Mouse (Mus musculus) heart, embryonic 10.5 days (tissue): ENCODE data around the gene Plppr3. TPM values are rescaled to one million over a fixed set of nuclear protein-coding genes. Genes with fewer than 3 reads are reported as not detected.

Source experiments
- DNase-seq: peaks from one replicate; pipeline ENCODE4 v3.0.0-alpha.2; 2017; ENCODE audit warnings: low spot score
- H3K27ac ChIP-seq: fragments of 300-500 bp; sonication (generic); 2 replicates; pipeline ENCODE4 v1.5.1; 2016; ENCODE audit warnings: mild to moderate bottlenecking
- H3K27me3 ChIP-seq: fragments of 300-500 bp; sonication (generic); 2 replicates; pipeline ENCODE4 v1.6.1; 2016; ENCODE audit warnings: mild to moderate bottlenecking; ENCODE audit not compliant: poor library complexity, insufficient read depth, severe bottlenecking
- H3K36me3 ChIP-seq: fragments of 300-500 bp; sonication (generic); 2 replicates; pipeline ENCODE4 v1.6.1; 2016; ENCODE audit warnings: mild to moderate bottlenecking, moderate library complexity
- H3K4me1 ChIP-seq: fragments of 300-500 bp; sonication (generic); 2 replicates; pipeline ENCODE4 v1.6.1; 2016; ENCODE audit warnings: mild to moderate bottlenecking
- H3K4me3 ChIP-seq: fragments of 300-500 bp; sonication (generic); 2 replicates; pipeline ENCODE4 v1.5.1; 2016; ENCODE audit warnings: mild to moderate bottlenecking, moderate library complexity
- H3K9me3 ChIP-seq: fragments of 300-500 bp; sonication (generic); 2 replicates; pipeline ENCODE4 v1.6.1; 2016; ENCODE audit warnings: mild to moderate bottlenecking, moderate library complexity
- WGBS: fragments of 180-500 bp; shearing (Covaris S2); methylation state at CpG from one replicate; pipeline ENCODE4 v1.1.7; 2016; 5-methylcytosine and 5-hydroxymethylcytosine counted together
- polyA plus RNA-seq: library from polyadenylated mRNA; unstranded; fragments of >200 nt; fragmentation: Nextera tagmentation; extraction: Ambion mirVana; gene quantifications from 2 replicates; pipeline ENCODE4 v1.2.1, GENCODE M21; 2016

The Plppr3 gene
- polyA plus RNA-seq, 1 experiment from 2014 or later = 36.9 TPM

- no peak for DNase-seq
- Histone ChIP-seq H3K36me3 (peaks cover 96% of the 10 kb centered on the region), H3K27me3 (no peaks in the 10 kb centered on the region), H3K4me3 (peak overlapping the region; percentile 10; the same call in 1 of the 2 replicates), H3K9me3 (no peaks in the 10 kb centered on the region), H3K4me1 (peaks cover 60% of the 10 kb centered on the region), H3K27ac (no peak overlapping the region)
- 92% methylated on average over 26 of the region's 26 CpGs for WGBS
These were observed 14.1 kb downstream of the Plppr3 start for GRCm38 (mm10) chr10:79860079-79860911.

DNA sequence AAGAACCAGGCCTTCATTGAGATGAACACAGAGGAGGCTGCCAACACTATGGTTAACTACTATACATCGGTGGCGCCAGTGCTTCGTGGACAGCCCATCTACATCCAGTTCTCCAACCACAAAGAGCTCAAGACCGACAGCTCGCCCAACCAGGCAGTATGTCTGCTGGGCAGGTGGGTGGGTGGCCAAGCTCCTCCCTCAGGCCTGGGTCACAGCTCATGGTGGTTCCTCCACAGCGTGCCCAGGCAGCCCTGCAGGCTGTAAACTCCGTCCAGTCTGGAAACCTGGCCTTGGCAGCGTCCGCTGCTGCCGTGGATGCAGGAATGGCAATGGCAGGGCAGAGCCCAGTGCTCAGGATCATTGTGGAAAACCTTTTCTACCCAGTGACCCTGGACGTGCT lies 15.3 kb downstream of the Plppr3 start:
- no peaks in the 10 kb centered on the region for H3K9me3 ChIP-seq
- H3K27me3 ChIP-seq = no peaks in the 10 kb centered on the region
- DNase-seq = no peak
- H3K27ac ChIP-seq = no peak overlapping the region
- no peak overlapping the region for H3K4me3 ChIP-seq
- peaks cover 84% of the 10 kb centered on the region for H3K36me3 ChIP-seq
- 89% methylated on average over 11 of the region's 11 CpGs for WGBS
- H3K4me1 ChIP-seq = peaks cover 53% of the 10 kb centered on the region

DNA sequence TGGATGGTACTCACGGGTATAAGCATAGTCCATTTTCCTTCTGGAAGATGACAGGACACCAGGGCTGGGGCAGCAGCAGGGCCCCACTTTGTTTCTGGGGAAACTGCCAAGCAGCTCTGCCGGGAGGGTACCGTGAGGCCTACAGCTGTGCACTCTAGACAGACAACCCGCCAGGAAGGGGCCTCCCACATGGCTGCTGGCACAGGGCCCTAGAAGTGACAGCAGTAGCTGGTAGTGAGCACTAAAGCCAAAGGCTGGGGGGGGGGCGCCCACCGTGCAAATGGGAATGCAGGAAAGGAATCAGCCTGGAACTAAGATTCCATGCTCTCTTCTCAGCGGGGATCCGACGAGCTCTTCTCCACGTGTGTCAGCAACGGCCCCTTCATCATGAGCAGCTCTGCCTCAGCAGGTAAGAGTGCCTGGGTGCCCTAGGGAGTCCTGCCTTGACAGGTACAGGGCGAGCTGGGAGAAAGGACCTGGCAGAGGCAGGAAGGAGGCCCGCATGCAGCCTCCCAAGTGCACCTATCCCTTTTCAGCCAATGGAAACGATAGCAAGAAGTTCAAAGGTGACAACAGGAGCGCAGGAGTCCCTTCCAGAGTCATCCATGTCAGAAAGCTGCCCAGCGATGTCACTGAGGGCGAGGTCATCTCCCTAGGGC lies 15.9 kb downstream of the Plppr3 start:
- no peak for DNase-seq
- Histone ChIP-seq H3K4me1 (peaks cover 57% of the 10 kb centered on the region), H3K36me3 (peaks cover 80% of the 10 kb centered on the region), H3K9me3 (no peaks in the 10 kb centered on the region), H3K27ac (no peak overlapping the region), H3K27me3 (no peaks in the 10 kb centered on the region), H3K4me3 (peak overlapping the region; percentile 98)
- 69% methylated on average over 17 of the region's 17 CpGs for WGBS

DNA sequence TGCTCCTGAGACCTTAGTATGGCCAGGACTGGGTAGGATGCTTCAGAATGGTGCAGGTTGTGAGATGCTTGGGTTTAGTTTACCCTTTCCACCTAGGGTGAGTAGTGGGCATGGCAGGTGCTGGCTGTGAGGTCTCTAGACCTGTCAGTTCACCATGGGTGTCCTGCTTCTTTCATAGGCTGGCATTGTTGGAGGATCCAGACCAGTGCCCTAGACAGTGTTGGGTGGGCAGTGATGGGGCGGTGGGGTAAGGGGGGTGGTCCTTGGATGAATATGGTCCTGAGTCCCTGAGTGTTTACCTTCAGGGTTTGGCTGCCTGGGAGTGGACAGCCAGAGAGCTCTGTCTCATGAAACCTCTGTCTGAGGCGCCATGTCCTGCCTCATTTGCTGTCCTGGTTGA lies 16.5 kb downstream of the Plppr3 start:
- Histone ChIP-seq H3K27ac (peak overlapping the region; percentile 23), H3K36me3 (peaks cover 73% of the 10 kb centered on the region)
- 88% methylated on average over 2 of the region's 2 CpGs for WGBS

DNA sequence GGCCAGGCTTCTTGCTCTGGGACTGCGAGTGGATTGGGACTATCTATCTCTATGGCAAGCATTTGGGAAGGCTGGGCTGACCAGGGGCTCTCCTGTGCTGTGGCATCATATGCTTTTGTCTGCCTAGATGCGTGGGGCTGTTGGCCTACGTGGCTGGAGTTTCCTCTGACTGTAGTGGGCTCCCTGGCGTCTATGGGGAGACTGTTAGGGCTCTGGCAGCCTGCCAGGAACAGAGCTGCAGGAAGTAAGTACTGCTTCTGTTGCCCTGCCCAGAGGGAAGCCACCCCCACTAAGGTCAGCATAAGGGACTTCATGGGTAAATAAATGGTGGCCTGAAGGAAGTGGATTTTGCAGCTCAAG lies 17.0 kb downstream of the Plppr3 start:
- 41% methylated on average over 4 of the region's 4 CpGs for WGBS
- Histone ChIP-seq H3K4me3 (peak overlapping the region; percentile 98), H3K4me1 (peaks cover 68% of the 10 kb centered on the region), H3K36me3 (peaks cover 69% of the 10 kb centered on the region), H3K27ac (peak overlapping the region; percentile 23), H3K9me3 (no peaks in the 10 kb centered on the region), H3K27me3 (no peaks in the 10 kb centered on the region)
- no peak for DNase-seq

More for the DNA sequence above, 16.5 kb downstream of the Plppr3 start:
- DNase-seq = no peak
- Histone ChIP-seq H3K4me1 (peaks cover 64% of the 10 kb centered on the region), H3K4me3 (peak overlapping the region; percentile 98), H3K9me3 (no peaks in the 10 kb centered on the region), H3K27me3 (no peaks in the 10 kb centered on the region)

DNA sequence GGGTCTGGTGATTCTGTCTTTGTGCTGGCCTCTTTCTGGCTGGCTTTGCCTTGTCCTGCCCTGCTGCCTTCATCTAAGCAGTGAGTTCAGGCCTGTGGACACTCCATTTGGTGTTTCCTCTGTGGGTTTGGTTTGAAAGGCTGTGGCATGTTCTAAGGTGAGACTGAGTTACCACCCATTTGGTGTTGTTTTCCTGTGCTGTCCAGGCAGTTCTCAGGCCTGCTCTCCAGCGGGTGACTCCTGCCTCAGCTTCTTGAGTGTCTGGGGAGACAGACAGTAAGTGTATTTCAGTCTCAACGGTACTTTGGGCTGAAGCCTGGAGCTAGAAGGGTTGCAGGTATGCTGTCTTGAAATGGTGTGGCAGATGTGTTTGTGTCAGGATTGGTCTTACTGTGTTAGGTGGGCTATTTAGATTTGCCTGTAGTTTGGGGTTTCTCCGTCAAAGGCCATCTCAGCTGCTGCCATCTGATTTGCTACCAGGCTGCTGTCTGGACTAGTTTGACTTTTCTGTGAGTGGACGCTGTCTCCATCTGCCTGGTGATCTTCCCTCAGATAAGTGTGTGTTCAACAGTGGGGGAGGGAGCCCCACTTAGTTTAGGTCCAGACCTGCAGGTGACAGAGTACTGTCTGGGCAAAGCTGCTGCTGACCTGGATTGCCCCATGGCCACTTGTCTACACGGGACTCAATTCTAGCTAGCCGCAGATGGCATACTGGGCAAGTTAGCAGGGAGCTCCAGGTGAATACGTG lies 17.6 kb downstream of the Plppr3 start:
- Histone ChIP-seq H3K27ac (peak overlapping the region; percentile 23), H3K9me3 (no peaks in the 10 kb centered on the region), H3K27me3 (no peaks in the 10 kb centered on the region), H3K4me3 (peak overlapping the region; percentile 98), H3K4me1 (peaks cover 74% of the 10 kb centered on the region), H3K36me3 (peaks cover 63% of the 10 kb centered on the region)
- no peak for DNase-seq
- WGBS = 45% methylated on average over 7 of the region's 7 CpGs

GRCm38 (mm10) chr10:79856280-79856679 lies 18.2 kb downstream of the Plppr3 start:
- H3K36me3 ChIP-seq = peaks cover 57% of the 10 kb centered on the region
- WGBS = 50% methylated on average over 6 of the region's 6 CpGs
- no peaks in the 10 kb centered on the region for H3K9me3 ChIP-seq

DNA sequence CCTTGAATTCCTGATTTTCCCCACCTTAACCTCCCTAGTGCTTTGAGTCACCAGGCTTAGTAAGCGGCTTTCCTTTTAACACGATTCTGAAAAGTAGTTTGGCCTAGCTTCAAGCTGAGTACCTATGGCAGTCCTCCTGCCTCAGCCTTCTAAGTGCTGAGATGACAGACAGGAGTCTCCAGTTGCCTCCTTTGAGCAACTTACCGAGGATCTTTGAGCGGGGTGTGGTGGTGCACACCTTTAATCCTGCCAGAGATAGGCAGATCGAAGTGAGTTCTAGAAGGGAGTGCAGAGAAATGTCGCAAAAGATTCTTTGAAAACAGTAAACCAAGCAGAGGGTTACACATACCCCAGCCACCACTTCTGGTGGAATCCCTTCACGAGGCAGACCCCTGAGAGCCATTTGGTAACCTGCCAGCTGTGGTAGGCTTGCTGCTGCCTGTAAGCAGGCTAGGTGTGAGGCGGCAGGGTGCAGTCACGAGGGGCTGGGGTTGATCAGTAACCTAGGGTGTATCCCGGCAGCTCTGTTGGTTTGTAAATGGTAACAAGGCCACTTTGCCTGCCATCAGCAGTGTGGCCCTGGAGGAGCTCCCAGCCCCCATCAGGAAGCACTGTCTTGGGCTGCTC lies 18.8 kb downstream of the Plppr3 start:
- 4% methylated on average over 10 of the region's 10 CpGs for WGBS
- peak overlapping the region; percentile 100 for H3K27ac ChIP-seq
- peak overlapping the region; percentile 98 for H3K4me3 ChIP-seq
- no peaks in the 10 kb centered on the region for H3K9me3 ChIP-seq
- no peak for DNase-seq
- no peaks in the 10 kb centered on the region for H3K27me3 ChIP-seq
- peaks cover 51% of the 10 kb centered on the region for H3K36me3 ChIP-seq
- H3K4me1 ChIP-seq = peaks cover 75% of the 10 kb centered on the region

More at GRCm38 (mm10) chr10:79856280-79856679, 18.2 kb downstream of the Plppr3 start:
- Histone ChIP-seq H3K4me1 (peaks cover 78% of the 10 kb centered on the region), H3K27ac (peak overlapping the region; percentile 23; the same call in 1 of the 2 replicates), H3K27me3 (no peaks in the 10 kb centered on the region), H3K4me3 (peak overlapping the region; percentile 98)
- no peak for DNase-seq

- Histone ChIP-seq H3K4me3 (peak overlapping the region; percentile 98), H3K36me3 (peaks cover 44% of the 10 kb centered on the region), H3K9me3 (no peaks in the 10 kb centered on the region), H3K27ac (peak overlapping the region; percentile 100), H3K4me1 (peaks cover 69% of the 10 kb centered on the region), H3K27me3 (no peaks in the 10 kb centered on the region)
- no peak for DNase-seq
- WGBS = under 1% methylated on average over 83 of the region's 83 CpGs
These were observed 19.5 kb downstream of the Plppr3 start for GRCm38 (mm10) chr10:79854801-79855541.

DNA sequence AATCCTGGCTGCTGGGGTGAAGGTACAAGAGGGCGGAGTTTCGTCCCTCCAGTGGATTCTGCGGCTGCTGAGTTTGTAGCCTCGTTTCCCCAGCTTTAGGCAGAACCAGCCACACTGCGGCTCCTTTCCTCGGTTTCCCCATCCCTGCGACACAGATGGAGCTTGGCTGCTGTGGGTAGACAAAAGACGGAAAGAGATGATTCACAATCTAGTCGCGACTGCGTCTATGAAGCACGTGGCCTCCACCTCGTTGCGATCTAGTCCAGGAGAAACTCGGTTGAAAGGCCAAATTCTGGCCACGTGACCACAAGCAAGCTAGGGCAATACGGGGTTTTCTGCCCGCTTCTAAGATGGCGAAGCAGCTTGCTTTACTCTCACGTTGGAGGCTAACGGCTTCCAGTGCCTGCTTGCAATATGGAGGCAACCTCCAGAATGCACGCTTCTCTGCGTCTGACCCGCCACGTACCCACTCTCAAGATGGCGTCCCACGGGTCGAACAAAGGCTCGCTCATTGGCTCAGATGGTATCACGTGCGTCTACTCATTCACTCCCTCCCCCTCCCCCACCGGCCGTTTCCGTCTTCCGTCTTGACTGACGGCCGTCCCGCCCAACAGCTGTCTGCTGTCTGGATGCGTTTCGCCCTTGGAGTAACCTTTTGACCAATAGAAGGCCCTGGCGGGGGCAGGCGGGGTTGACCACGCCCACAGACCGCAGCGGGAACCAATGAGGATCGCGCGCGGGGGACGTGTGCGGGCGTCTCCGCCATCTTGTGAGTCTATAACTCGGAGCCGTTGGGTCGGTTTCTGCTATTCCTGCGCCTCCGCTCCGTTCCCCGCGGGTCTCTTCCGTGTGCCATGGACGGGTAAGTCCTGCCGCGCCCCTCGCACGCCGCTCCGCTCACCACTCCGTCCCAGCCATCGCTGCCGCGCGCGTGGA lies 20.3 kb downstream of the Plppr3 start, which contains the start of gene Ptbp1:
Ptbp1 (plus strand) TSS at position 568 of the 936 bp plus-strand sequence.
- under 1% methylated on average over 75 of the region's 75 CpGs for WGBS
- H3K36me3 ChIP-seq = peaks cover 36% of the 10 kb centered on the region
- no peaks in the 10 kb centered on the region for H3K27me3 ChIP-seq
- peak within 1 kb of the TSS; percentile 100 for H3K27ac ChIP-seq
- H3K4me1 ChIP-seq = peaks cover 61% of the 10 kb centered on the region
- peak; percentile 100 for DNase-seq
- H3K4me3 ChIP-seq = peak within 1 kb of the TSS; percentile 98
- H3K9me3 ChIP-seq = no peaks in the 10 kb centered on the region

DNA sequence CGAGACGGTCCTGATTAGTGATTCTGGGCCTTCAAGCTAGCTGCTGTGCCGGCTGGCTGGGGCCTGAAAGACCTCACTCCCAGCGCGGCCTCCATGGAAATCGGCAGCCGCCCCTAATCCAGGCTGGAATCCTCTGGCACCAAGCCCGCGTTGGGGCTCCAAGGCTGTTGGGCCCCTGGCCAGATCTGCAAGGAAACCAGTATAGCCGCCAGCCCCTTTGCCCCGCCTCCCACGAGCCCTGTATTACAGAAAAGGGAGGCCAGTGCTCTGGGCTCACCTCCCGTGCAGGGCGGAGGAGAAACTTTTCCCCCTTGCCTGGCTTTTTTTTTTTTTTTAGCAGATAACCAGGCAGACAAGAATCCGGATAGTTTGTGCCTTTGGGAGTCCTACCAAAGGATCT lies 21.0 kb downstream of the Plppr3 start:
- Histone ChIP-seq H3K4me1 (peaks cover 56% of the 10 kb centered on the region), H3K36me3 (peaks cover 28% of the 10 kb centered on the region), H3K27ac (peak overlapping the region; percentile 100), H3K4me3 (peak overlapping the region; percentile 98), H3K9me3 (no peaks in the 10 kb centered on the region), H3K27me3 (no peaks in the 10 kb centered on the region)
- under 1% methylated on average over 15 of the region's 15 CpGs for WGBS
- peak; percentile 93 for DNase-seq
